Mouse (Mus musculus) liver, postnatal 0 days (tissue): ENCODE measurements around the gene Rpgrip1. TPM values are rescaled to one million over a fixed set of nuclear protein-coding genes. Genes with fewer than 3 reads are reported as not detected.

ENCODE experiments used
- ATAC-seq: fragments of 200-750 bp; cut with Nextera tagmentation; 2 replicates; pipeline ENCODE4 v1.8.0; 2017; ENCODE audit warnings: mild to moderate bottlenecking, moderate library complexity
- DNase-seq: peaks from one replicate; pipeline ENCODE4 v3.0.0-alpha.2; 2016
- H3K27ac ChIP-seq: fragments of 300-500 bp; sonication (generic); 2 replicates; pipeline ENCODE4 v1.5.1; 2014; ENCODE audit warnings: antibody characterized with exemption, moderate library complexity, mild to moderate bottlenecking, low read depth
- H3K27me3 ChIP-seq: fragments of 300-500 bp; sonication (generic); 2 replicates; pipeline ENCODE4 v1.6.1; 2014; ENCODE audit warnings: low read length, control low read depth, mixed read lengths; ENCODE audit not compliant: insufficient read depth
- H3K36me3 ChIP-seq: fragments of 300-500 bp; sonication (generic); replicated peaks from 2 replicates; pipeline ENCODE4 v1.6.1; 2014; ENCODE audit warnings: mild to moderate bottlenecking, control low read depth, low read length, moderate library complexity, mixed read lengths; ENCODE audit not compliant: insufficient read depth
- H3K4me1 ChIP-seq: fragments of 300-500 bp; sonication (generic); 2 replicates; pipeline ENCODE4 v1.6.1; 2014; ENCODE audit warnings: antibody characterized with exemption, mild to moderate bottlenecking, control low read depth; ENCODE audit not compliant: insufficient read depth
- H3K4me2 ChIP-seq: fragments of 300-500 bp; sonication (generic); 2 replicates; pipeline ENCODE4 v1.6.1; 2014; ENCODE audit warnings: low read depth, mild to moderate bottlenecking, low read length, moderate library complexity, mixed read lengths
- H3K4me3 ChIP-seq: fragments of 300-500 bp; sonication (generic); 2 replicates; pipeline ENCODE4 v1.5.1; 2014; ENCODE audit warnings: low read depth, low read length
- H3K9ac ChIP-seq: fragments of 300-500 bp; sonication (generic); replicated peaks from 2 replicates; pipeline ENCODE4 v1.6.1; 2014; ENCODE audit warnings: mild to moderate bottlenecking, moderate library complexity
- H3K9me3 ChIP-seq: fragments of 300-500 bp; sonication (generic); 2 replicates; pipeline ENCODE4 v1.6.1; 2016; ENCODE audit warnings: mild to moderate bottlenecking, control low read depth, low read length, mixed read lengths
- CTCF ChIP-seq: sonication (generic); IDR thresholded peaks from 2 replicates; pipeline ENCODE4 v1.5.1; 2016; ENCODE audit warnings: antibody characterized with exemption, low read depth
- EP300 ChIP-seq: IDR thresholded peaks from 2 replicates; pipeline ENCODE4 v1.6.1; 2016; ENCODE audit warnings: antibody characterized with exemption, low read depth, mild to moderate bottlenecking
- WGBS: fragments of 180-500 bp; shearing (Covaris S2); extraction: QIAGEN DNeasy Blood & Tissue Kit; methylation state at CpG from one replicate; pipeline ENCODE4 v1.1.7; 2014; ENCODE audit not compliant: insufficient replicate concordance; 5-methylcytosine and 5-hydroxymethylcytosine counted together
- polyA plus RNA-seq: library from polyadenylated mRNA; unstranded; fragments of >200 nt; fragmentation: Nextera tagmentation; extraction: Ambion mirVana; gene quantifications from 2 replicates; pipeline ENCODE4 v1.2.1, GENCODE M21; 2015

Gene Rpgrip1
- polyA plus RNA-seq, 1 experiment from 2014 or later, result 30.7 TPM

DNA sequence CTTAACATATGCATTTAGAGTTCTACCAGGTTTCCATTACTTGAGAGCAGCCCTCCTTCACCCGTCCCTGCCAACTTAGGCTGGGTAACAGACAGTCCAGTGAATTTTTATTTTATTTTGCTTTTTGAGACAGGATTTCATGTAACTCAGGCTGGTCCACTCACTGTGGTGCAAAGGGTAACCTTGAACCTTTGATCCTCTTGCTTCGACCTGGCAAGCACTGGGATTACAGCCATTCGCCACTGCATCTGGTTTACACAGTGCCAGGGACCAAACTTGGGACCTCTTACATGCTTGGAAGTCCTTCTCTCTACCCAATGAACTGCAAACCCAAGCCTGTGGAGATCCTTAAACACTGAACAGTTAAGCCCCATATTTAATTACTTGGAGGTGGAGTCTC is 14.1 kb downstream of the Rpgrip1 start:
- H3K4me3 ChIP-seq, result no peak overlapping the region
- H3K9ac ChIP-seq, result no peak overlapping the region
- peaks cover 2% of the 10 kb centered on the region; the same call in 1 of the 2 replicates for H3K4me1 ChIP-seq
- H3K36me3 ChIP-seq, result no peaks in the 10 kb centered on the region
- no peak overlapping the region for H3K27ac ChIP-seq
- peak; percentile 55 for ATAC-seq
- WGBS, result 82% methylated on average over 3 of the region's 3 CpGs
- H3K27me3 ChIP-seq, result no peaks in the 10 kb centered on the region
- no peaks in the 10 kb centered on the region for H3K9me3 ChIP-seq
- no peak overlapping the region for H3K4me2 ChIP-seq
- TF ChIP-seq EP300, result no peak
- no peak for TF ChIP-seq CTCF
- no peak for DNase-seq

DNA sequence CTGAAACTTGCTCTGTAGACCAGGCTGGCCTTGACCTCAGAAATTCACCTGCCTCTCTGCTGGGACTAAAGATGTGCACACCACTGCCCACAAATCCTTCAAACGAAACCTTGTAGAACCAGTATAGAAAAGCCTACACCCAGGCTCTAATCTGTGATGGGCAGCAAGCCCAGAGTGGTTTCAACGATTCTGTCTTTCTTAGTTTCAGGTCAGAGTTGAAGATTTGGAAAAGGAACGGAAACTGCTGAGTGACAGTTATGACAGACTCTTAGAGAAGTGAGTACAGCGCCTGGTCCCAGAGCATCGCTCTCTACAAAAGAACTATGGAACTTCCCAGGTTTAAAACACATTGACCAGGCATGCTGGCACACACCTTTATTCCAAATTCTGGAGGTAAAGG is 23.1 kb downstream of the Rpgrip1 start:
- no peak for DNase-seq
- 49% methylated on average over 5 of the region's 5 CpGs for WGBS
- Histone ChIP-seq H3K4me1 (no peaks in the 10 kb centered on the region), H3K4me3 (no peak overlapping the region), H3K27ac (no peak overlapping the region), H3K36me3 (no peaks in the 10 kb centered on the region), H3K9me3 (no peaks in the 10 kb centered on the region), H3K9ac (no peak overlapping the region), H3K4me2 (no peak overlapping the region), H3K27me3 (no peaks in the 10 kb centered on the region)
- ATAC-seq, result no peak
- TF ChIP-seq EP300, result no peak

DNA sequence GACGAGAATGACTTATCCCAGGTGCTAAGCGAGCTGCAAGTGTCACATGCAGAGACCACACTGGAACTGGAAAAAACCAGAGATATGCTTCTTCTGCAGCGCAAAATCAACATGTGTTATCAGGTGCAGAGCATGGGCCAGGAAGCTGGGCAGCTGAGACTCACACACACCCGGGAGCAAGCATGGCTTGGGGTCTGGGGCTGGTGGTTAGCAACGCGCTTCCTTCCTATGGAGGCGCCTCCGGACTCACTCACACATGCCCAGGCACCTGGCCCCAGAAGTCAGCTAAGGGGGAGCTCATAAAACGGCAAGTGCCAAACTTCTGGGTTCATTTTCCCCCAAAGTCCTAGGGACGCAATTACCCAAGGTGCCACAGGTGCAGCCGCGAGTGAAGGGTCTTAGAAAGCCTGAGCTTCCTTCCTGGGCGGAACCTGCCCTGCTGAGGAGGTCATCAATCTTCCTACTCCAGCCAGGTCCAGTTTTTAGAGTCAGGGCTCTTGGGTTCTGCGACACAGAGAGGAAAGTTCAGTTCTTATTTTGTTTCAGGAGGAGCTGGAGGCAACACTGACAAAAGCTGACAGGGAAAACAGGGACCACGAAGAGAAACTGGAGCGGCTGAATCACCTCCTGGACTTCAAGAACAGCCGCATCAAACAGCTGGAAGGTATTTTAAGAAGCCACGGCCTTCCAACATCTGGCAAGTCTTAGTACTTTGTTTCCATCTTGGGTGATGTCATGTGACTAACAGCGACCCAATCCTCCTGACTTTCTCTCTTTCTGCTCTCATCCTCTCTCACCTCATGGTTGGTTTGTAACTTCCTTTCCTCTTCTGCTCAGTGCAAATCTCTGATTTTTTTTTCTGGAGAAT is 30.3 kb downstream of the Rpgrip1 start:
- WGBS, result 24% methylated on average over 19 of the region's 19 CpGs
- DNase-seq (peak; percentile 33), ATAC-seq (peak; percentile 59)
- Histone ChIP-seq H3K36me3 (no peaks in the 10 kb centered on the region), H3K4me3 (peak overlapping the region; percentile 37), H3K4me2 (peak overlapping the region; percentile 70), H3K9me3 (no peaks in the 10 kb centered on the region), H3K27ac (0 out of 2 replicates have a peak overlapping the region, but pooled peaks have one; percentile 52), H3K4me1 (0 out of 2 replicates have a peak, but pooled peaks cover 2% of the 10 kb centered on the region), H3K9ac (peak overlapping the region; percentile 34; the same call in 1 of the 2 replicates), H3K27me3 (no peaks in the 10 kb centered on the region)
- TF ChIP-seq EP300 (no peak), CTCF (no peak)

DNA sequence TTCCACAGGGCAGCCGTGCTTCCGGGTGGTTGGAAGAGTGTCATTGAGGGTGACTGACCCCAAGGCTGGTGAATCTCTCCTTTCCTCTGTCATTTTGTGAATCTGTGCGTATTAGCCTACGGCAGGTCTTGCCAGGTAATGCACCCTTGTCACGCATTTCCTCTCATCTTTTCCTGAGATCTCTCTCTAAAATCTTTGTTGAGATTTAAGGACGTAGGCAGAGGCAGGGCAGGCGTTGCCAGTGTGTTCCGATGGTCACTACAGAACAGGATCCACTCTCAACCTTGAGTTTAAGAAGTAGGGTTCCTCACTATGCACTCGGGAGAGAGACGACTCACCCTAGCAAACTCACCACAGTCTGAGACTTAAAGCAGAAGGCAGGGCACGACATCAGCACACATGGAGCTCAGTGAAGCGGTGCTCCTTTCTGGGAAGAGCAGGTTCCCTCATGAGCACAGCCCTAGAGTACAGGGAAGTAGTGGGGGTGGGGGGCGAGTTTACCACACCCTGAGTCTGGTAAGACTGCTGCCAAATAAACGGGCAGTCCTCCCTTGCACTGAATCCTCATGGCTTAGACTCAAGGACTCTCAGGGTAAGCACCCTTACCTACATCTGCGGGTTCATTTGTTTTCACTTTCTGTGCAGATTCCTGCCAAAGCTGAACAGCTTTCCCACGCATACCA is 31.1 kb downstream of the Rpgrip1 start:
- Histone ChIP-seq H3K9ac (no peak overlapping the region), H3K27ac (no peak overlapping the region), H3K36me3 (no peaks in the 10 kb centered on the region), H3K4me1 (0 out of 2 replicates have a peak, but pooled peaks cover 2% of the 10 kb centered on the region), H3K4me3 (peak overlapping the region; percentile 37; the same call in 1 of the 2 replicates), H3K9me3 (no peaks in the 10 kb centered on the region), H3K4me2 (peak overlapping the region; percentile 70), H3K27me3 (no peaks in the 10 kb centered on the region)
- WGBS, result 39% methylated on average over 16 of the region's 16 CpGs
- TF ChIP-seq CTCF (no peak), EP300 (no peak)
- DNase-seq (no peak), ATAC-seq (no peak)

DNA sequence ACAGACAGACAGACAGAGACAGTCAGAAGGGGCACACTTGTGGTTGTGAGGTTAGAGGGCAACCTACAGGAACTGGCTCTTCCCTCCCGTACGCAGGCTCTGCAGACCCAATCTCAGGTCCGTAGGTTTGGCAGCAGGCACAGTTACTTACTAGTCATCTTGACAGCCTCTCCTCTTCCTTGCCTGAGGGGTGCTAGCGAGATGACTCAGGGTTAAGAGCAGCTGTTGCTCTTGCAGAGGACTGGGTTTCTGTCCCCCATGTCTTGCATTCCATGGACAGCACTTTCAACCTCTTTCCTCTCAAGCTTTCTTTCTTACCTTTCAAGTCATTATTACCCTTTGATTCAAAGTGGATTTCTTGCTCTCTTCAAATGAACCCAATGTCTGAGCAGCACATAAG is 33.7 kb downstream of the Rpgrip1 start:
- Histone ChIP-seq H3K27ac (no peak overlapping the region), H3K4me1 (0 out of 2 replicates have a peak, but pooled peaks cover 2% of the 10 kb centered on the region), H3K36me3 (no peaks in the 10 kb centered on the region), H3K27me3 (no peaks in the 10 kb centered on the region), H3K9me3 (no peaks in the 10 kb centered on the region), H3K4me3 (no peak overlapping the region), H3K9ac (no peak overlapping the region), H3K4me2 (no peak overlapping the region)
- WGBS, result 77% methylated on average over 4 of the region's 4 CpGs
- ATAC-seq, result no peak
- TF ChIP-seq EP300 (no peak), CTCF (no peak)
- DNase-seq, result no peak

DNA sequence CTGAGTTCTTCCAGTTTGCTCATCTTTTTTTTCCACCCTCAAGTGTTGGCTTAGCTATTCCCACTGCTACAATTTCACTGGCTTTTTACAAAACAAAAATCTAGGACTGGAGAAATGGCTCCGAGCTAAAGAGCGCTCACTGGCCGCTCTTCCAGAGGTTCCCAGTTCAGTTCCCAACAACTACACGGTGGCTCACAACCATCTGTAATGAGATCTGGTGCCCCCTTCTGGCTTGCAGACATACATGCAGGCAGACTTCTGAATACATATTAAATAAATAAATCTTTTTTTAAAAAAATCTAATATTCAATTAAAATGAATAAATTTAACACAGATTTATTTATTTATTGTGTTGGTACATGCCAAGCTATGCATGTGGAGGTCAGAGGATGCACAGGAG is 36.0 kb downstream of the Rpgrip1 start:
- ATAC-seq, result no peak
- H3K9me3 ChIP-seq, result no peaks in the 10 kb centered on the region
- no peaks in the 10 kb centered on the region for H3K27me3 ChIP-seq
- H3K9ac ChIP-seq, result no peak overlapping the region
- DNase-seq, result peak; percentile 29
- 67% methylated on average over 4 of the region's 4 CpGs for WGBS
- H3K4me3 ChIP-seq, result no peak overlapping the region
- H3K4me1 ChIP-seq, result no peaks in the 10 kb centered on the region
- TF ChIP-seq EP300 (no peak), CTCF (peak; percentile 59)
- H3K27ac ChIP-seq, result no peak overlapping the region
- no peak overlapping the region for H3K4me2 ChIP-seq
- no peaks in the 10 kb centered on the region for H3K36me3 ChIP-seq
